7 mouse cellular contexts compared by ENCODE assay signal in genomic region chr5:151686606-151687525, GRCm38 (mm10). TPM values are rescaled to one million over a fixed set of nuclear protein-coding genes. Genes with fewer than 3 reads are reported as not detected.
A peak's percentile ranks its signal among the peaks of the same experiment; 100 is the strongest.
DNase-seq lines count a peak whose midpoint lies in the region; ATAC-seq and TF ChIP-seq lines count a peak whose summit lies in the region.

No protein-coding gene starts in this region.

- WGBS in embryonic facial prominence, embryonic 10.5 days: 31% methylated on average over 15 of the region's 15 CpGs
- WGBS in intestine, postnatal 0 days: 12% methylated on average over 15 of the region's 15 CpGs
- 28% methylated on average over 15 of the region's 15 CpGs for WGBS in midbrain, embryonic 11.5 days

- no peaks in the 10 kb centered on the region for H3K27me3 ChIP-seq in embryonic facial prominence, embryonic 10.5 days (replicated peaks; ENCODE audit: low read depth, poor library complexity, severe bottlenecking)
- H3K27me3 ChIP-seq in intestine, postnatal 0 days (replicated peaks; ENCODE audit: control insufficient read depth, insufficient read depth, low read length): no peaks in the 10 kb centered on the region
- H3K27me3 ChIP-seq in midbrain, embryonic 11.5 days (ENCODE audit: control insufficient read depth, insufficient read depth, low read length): no peaks in the 10 kb centered on the region

- peak overlapping the region; percentile 48 for H3K4me2 ChIP-seq in intestine, postnatal 0 days (replicated peaks; ENCODE audit: low read depth)
- no peak overlapping the region; the same call in 1 of the 2 replicates for H3K4me2 ChIP-seq in midbrain, embryonic 11.5 days

- peak overlapping the region; percentile 41 for H3K4me3 ChIP-seq in embryonic facial prominence, embryonic 10.5 days
- H3K4me3 ChIP-seq in intestine, postnatal 0 days (ENCODE audit: low read depth, low read length): peak overlapping the region; percentile 12; the same call in 1 of the 2 replicates
- H3K4me3 ChIP-seq in midbrain, embryonic 11.5 days (ENCODE audit: low read depth, low read length): no peak overlapping the region

- DNase-seq in adrenal gland, adult 8-10 months: peak; percentile 51
- DNase-seq in embryonic facial prominence, embryonic 10.5 days (ENCODE audit: low spot score): peak; percentile 85
- peak; percentile 67 to 75 for DNase-seq in left cerebral cortex, postnatal 36 days (ENCODE audit: low spot score in 2 of 2)
- DNase-seq in midbrain, embryonic 11.5 days (ENCODE audit: low spot score, missing footprints): peak; percentile 95
- peak; percentile 34 for DNase-seq in skeletal muscle tissue, adult 2 months (ENCODE audit: low read depth, low spot score)

- H3K36me3 ChIP-seq in embryonic facial prominence, embryonic 10.5 days (replicated peaks): no peaks in the 10 kb centered on the region
- no peaks in the 10 kb centered on the region for H3K36me3 ChIP-seq in intestine, postnatal 0 days (ENCODE audit: control insufficient read depth, insufficient read depth)
- no peaks in the 10 kb centered on the region for H3K36me3 ChIP-seq in midbrain, embryonic 11.5 days (ENCODE audit: control insufficient read depth, insufficient read depth, low read length)

- peak; percentile 76 for TF ChIP-seq CTCF in intestine, postnatal 0 days (IDR thresholded peaks at IDR 0.05; ENCODE audit: low read depth)

- peak overlapping the region; percentile 48; the same call in 1 of the 2 replicates for H3K27ac ChIP-seq in embryonic facial prominence, embryonic 10.5 days (replicated peaks)
- no peak overlapping the region for H3K27ac ChIP-seq in intestine, postnatal 0 days (ENCODE audit: low read depth, low read length)
- H3K27ac ChIP-seq in midbrain, embryonic 11.5 days (ENCODE audit: low read depth, low read length): no peak overlapping the region

- no peaks in the 10 kb centered on the region for H3K9me3 ChIP-seq in embryonic facial prominence, embryonic 10.5 days
- H3K9me3 ChIP-seq in intestine, postnatal 0 days (ENCODE audit: control insufficient read depth): no peaks in the 10 kb centered on the region
- H3K9me3 ChIP-seq in midbrain, embryonic 11.5 days (ENCODE audit: control insufficient read depth, low read length): no peaks in the 10 kb centered on the region

- no peak overlapping the region for H3K9ac ChIP-seq in intestine, postnatal 0 days (ENCODE audit: low read depth, low read length)
- H3K9ac ChIP-seq in midbrain, embryonic 11.5 days (ENCODE audit: low read length): no peak overlapping the region

- ATAC-seq in granulocyte monocyte progenitor cell, adult 5-6 weeks (replicated peaks; ENCODE audit: poor library complexity, severe bottlenecking): peak; percentile 99
- ATAC-seq in intestine, postnatal 0 days: peak; percentile 98
- ATAC-seq in midbrain, embryonic 11.5 days (ENCODE audit: low FRiP score): peak; percentile 99

- H3K4me1 ChIP-seq in embryonic facial prominence, embryonic 10.5 days: no peaks in the 10 kb centered on the region
- H3K4me1 ChIP-seq in intestine, postnatal 0 days (replicated peaks; ENCODE audit: control insufficient read depth, insufficient read depth, low read length): no peaks in the 10 kb centered on the region
- H3K4me1 ChIP-seq in midbrain, embryonic 11.5 days (ENCODE audit: control insufficient read depth, insufficient read depth, low read length): no peaks in the 10 kb centered on the region

- intact Hi-C loops in left cerebral cortex, postnatal 36 days (cut with DNase I): loop anchor here (5.0 kb wide), 1 partner anchor 320 kb away; no protein-coding TSS in a partner anchor

RNA-seq across cellular contexts. Expression of gene Rfc3, which starts 35.8 kb away (rescaled TPM):
- total RNA-seq in adrenal gland, adult 8-10 months (2022): 10 to 100 TPM; 17.2 to 20.0 (median 17.3) TPM
- 153 and 157 TPM in 2 replicates for polyA plus RNA-seq in embryonic facial prominence, embryonic 10.5 days (2016; fragmentation: Nextera tagmentation; extraction: Ambion mirVana)
- 106 and 121 TPM in 2 replicates for total RNA-seq in granulocyte monocyte progenitor cell, adult 5-6 weeks (2014; fragmentation: Nextera tagmentation)
- total RNA-seq in granulocyte monocyte progenitor cell, adult 5-6 weeks (2017): 53.2 and 56.5 TPM in 2 replicates
- polyA plus RNA-seq in intestine, postnatal 0 days (2015; fragmentation: Nextera tagmentation; extraction: Ambion mirVana): 31.7 and 34.5 TPM in 2 replicates
- 10 to 100 TPM in 1 of 2 experiments, 1 to 10 TPM in 1; 8.0 to 10.3 TPM for total RNA-seq in left cerebral cortex, postnatal 36 days (2021)
- 144 and 149 TPM in 2 replicates for polyA plus RNA-seq in midbrain, embryonic 11.5 days (2014; fragmentation: Nextera tagmentation; extraction: Ambion mirVana)

Comparison
In these comparisons a context has a peak if more than half of its experiments do, and no peak if none do; other contexts are left out.
1. DNase-seq: peak in every context shown above with its lines; median percentile 95 in midbrain, embryonic 11.5 days; 85 in embryonic facial prominence, embryonic 10.5 days; 71 in left cerebral cortex, postnatal 36 days; 51 in adrenal gland, adult 8-10 months; 34 in skeletal muscle tissue, adult 2 months.